Mouse (Mus musculus): ENCODE measurements around the gene Dao. TPM values are rescaled to one million over a fixed set of nuclear protein-coding genes. Genes with fewer than 3 reads are reported as not detected.

Gene Dao
- polyA plus RNA-seq, 2 experiments, result 0.05 TPM; not detected in 1

- peaks cover 20% of the 10 kb centered on the region for H3K36me3 ChIP-seq (ENCODE audit: control insufficient read depth, insufficient read depth, low read length)
- ATAC-seq (ENCODE audit: low FRiP score, low read depth), result no peak
- TF ChIP-seq POLR2A (IDR thresholded peaks at IDR 0.05; ENCODE audit: borderline replicate concordance, extremely low read depth, insufficient read depth, insufficient read length), result no peak
- no peak overlapping the region for H3K4me3 ChIP-seq (replicated peaks; ENCODE audit: low read length)
- no peaks in the 10 kb centered on the region for H3K27me3 ChIP-seq (ENCODE audit: control insufficient read depth, insufficient read depth, low read length)
- H3K4me1 ChIP-seq (ENCODE audit: control insufficient read depth, insufficient read depth, low read length), result peaks cover 18% of the 10 kb centered on the region
- H3K27ac ChIP-seq (replicated peaks; ENCODE audit: low read depth, low read length), result no peak overlapping the region
- no peak overlapping the region for H3K4me2 ChIP-seq (replicated peaks; ENCODE audit: low read depth, low read length, severe bottlenecking)
- DNase-seq (ENCODE audit: low spot score), result no peak
- 92% methylated on average over 20 of the region's 20 CpGs for WGBS
- no peak overlapping the region for H3K9ac ChIP-seq (ENCODE audit: low read depth, low read length, severe bottlenecking)
- no peaks in the 10 kb centered on the region for H3K9me3 ChIP-seq (ENCODE audit: control insufficient read depth, low read length)
Measured at GRCm38 (mm10) chr5:113989437-113990024, 14.0 kb upstream of the Dao start.

- Histone ChIP-seq H3K36me3 (ENCODE audit: control insufficient read depth, insufficient read depth, low read length) (peaks cover 17% of the 10 kb centered on the region), H3K27ac (replicated peaks; ENCODE audit: low read depth, low read length) (no peak overlapping the region), H3K27me3 (ENCODE audit: control insufficient read depth, insufficient read depth, low read length) (no peaks in the 10 kb centered on the region), H3K4me3 (replicated peaks; ENCODE audit: low read length) (no peak overlapping the region), H3K4me2 (replicated peaks; ENCODE audit: low read depth, low read length, severe bottlenecking) (no peak overlapping the region), H3K4me1 (ENCODE audit: control insufficient read depth, insufficient read depth, low read length) (peaks cover 18% of the 10 kb centered on the region), H3K9me3 (ENCODE audit: control insufficient read depth, low read length) (no peaks in the 10 kb centered on the region), H3K9ac (ENCODE audit: low read depth, low read length, severe bottlenecking) (no peak overlapping the region)
- TF ChIP-seq POLR2A (IDR thresholded peaks at IDR 0.05; ENCODE audit: borderline replicate concordance, extremely low read depth, insufficient read depth, insufficient read length), result no peak
- 87% methylated on average over 5 of the region's 5 CpGs for WGBS
- DNase-seq (ENCODE audit: low spot score), result no peak
- ATAC-seq (ENCODE audit: low FRiP score, low read depth), result no peak
Measured at GRCm38 (mm10) chr5:113990593-113990992, 12.9 kb upstream of the Dao start.

DNA sequence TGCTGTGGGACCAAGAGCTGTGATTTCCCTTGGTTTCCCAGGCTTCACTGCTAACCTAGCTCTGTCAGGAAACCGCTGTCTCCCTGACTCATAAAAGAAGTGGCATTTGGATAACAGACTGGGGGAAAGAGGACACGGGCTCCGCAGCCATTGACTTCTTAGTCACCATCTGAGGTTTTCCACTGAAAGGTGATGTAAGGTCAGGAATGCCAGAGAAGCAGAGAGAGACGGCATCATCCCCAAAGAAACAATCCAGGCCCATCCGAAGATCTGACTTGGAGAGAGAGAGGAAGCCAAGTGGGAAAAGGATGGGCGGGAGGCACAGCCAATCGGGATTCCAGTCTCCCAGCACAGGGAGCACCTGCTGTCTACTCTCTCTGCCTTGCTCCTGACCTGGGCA, 12.4 kb upstream of the Dao start:
- H3K27me3 ChIP-seq (ENCODE audit: control insufficient read depth, insufficient read depth, low read length), result no peaks in the 10 kb centered on the region
- H3K4me3 ChIP-seq (replicated peaks; ENCODE audit: low read length), result no peak overlapping the region
- ATAC-seq (ENCODE audit: low FRiP score, low read depth) (no peak), DNase-seq (ENCODE audit: low spot score) (no peak)
- no peaks in the 10 kb centered on the region for H3K9me3 ChIP-seq (ENCODE audit: control insufficient read depth, low read length)
- peaks cover 17% of the 10 kb centered on the region for H3K36me3 ChIP-seq (ENCODE audit: control insufficient read depth, insufficient read depth, low read length)
- no peak overlapping the region for H3K4me2 ChIP-seq (replicated peaks; ENCODE audit: low read depth, low read length, severe bottlenecking)
- no peak overlapping the region for H3K9ac ChIP-seq (ENCODE audit: low read depth, low read length, severe bottlenecking)
- H3K4me1 ChIP-seq (ENCODE audit: control insufficient read depth, insufficient read depth, low read length), result peaks cover 18% of the 10 kb centered on the region
- 75% methylated on average over 7 of the region's 7 CpGs for WGBS
- TF ChIP-seq POLR2A (IDR thresholded peaks at IDR 0.05; ENCODE audit: borderline replicate concordance, extremely low read depth, insufficient read depth, insufficient read length), result no peak
- no peak overlapping the region for H3K27ac ChIP-seq (replicated peaks; ENCODE audit: low read depth, low read length)

DNA sequence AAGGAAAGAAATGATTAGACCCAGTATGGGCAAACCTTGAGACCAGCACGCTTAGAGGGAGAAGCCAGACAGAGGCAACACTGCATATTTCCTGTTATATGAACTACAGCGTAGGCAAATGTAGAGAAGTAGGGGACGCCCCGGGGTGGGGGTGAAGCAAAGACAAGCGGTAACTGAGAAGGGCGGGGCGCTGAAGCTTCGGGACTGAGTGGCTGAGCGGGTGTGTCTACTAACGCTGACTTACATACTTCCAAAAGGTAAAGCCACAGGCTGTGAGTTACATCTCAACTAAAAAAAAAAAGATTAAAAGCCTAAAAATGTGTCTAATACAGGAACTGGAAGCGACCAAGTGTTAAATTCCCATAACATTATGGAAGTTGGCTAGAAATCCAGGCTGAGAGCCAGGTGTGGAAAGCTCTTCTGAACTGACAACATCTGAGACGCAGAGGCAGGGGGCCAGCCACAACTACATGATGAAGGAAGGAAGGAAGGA, 11.1 kb upstream of the Dao start:
- TF ChIP-seq POLR2A (IDR thresholded peaks at IDR 0.05; ENCODE audit: borderline replicate concordance, extremely low read depth, insufficient read depth, insufficient read length), result no peak
- H3K4me3 ChIP-seq (replicated peaks; ENCODE audit: low read length), result peak overlapping the region; percentile 69
- 18% methylated on average over 12 of the region's 12 CpGs for WGBS
- DNase-seq (ENCODE audit: low spot score) (peak; percentile 50), ATAC-seq (ENCODE audit: low FRiP score, low read depth) (no peak)
- no peaks in the 10 kb centered on the region for H3K9me3 ChIP-seq (ENCODE audit: control insufficient read depth, low read length)
- peak overlapping the region; percentile 87 for H3K4me2 ChIP-seq (replicated peaks; ENCODE audit: low read depth, low read length, severe bottlenecking)
- H3K27me3 ChIP-seq (ENCODE audit: control insufficient read depth, insufficient read depth, low read length), result no peaks in the 10 kb centered on the region
- H3K9ac ChIP-seq (ENCODE audit: low read depth, low read length, severe bottlenecking), result peak overlapping the region; percentile 68
- peaks cover 12% of the 10 kb centered on the region for H3K4me1 ChIP-seq (ENCODE audit: control insufficient read depth, insufficient read depth, low read length)
- peak overlapping the region; percentile 84 for H3K27ac ChIP-seq (replicated peaks; ENCODE audit: low read depth, low read length)
- H3K36me3 ChIP-seq (ENCODE audit: control insufficient read depth, insufficient read depth, low read length), result peaks cover 13% of the 10 kb centered on the region

GRCm38 (mm10) chr5:113993031-113993486, 10.4 kb upstream of the Dao start:
- no peak for TF ChIP-seq POLR2A (IDR thresholded peaks at IDR 0.05; ENCODE audit: borderline replicate concordance, extremely low read depth, insufficient read depth, insufficient read length)
- peak; percentile 33 for DNase-seq (ENCODE audit: low spot score)
- no peaks in the 10 kb centered on the region for H3K27me3 ChIP-seq (ENCODE audit: control insufficient read depth, insufficient read depth, low read length)
- H3K9me3 ChIP-seq (ENCODE audit: control insufficient read depth, low read length), result no peaks in the 10 kb centered on the region
- H3K9ac ChIP-seq (ENCODE audit: low read depth, low read length, severe bottlenecking), result peak overlapping the region; percentile 68
- H3K4me2 ChIP-seq (replicated peaks; ENCODE audit: low read depth, low read length, severe bottlenecking), result peak overlapping the region; percentile 87
- H3K27ac ChIP-seq (replicated peaks; ENCODE audit: low read depth, low read length), result peak overlapping the region; percentile 84
- peaks cover 13% of the 10 kb centered on the region for H3K36me3 ChIP-seq (ENCODE audit: control insufficient read depth, insufficient read depth, low read length)
- under 1% methylated on average over 20 of the region's 22 CpGs for WGBS
- ATAC-seq (ENCODE audit: low FRiP score, low read depth), result no peak; the same call in 1 of the 2 replicates
- peak overlapping the region; percentile 69 for H3K4me3 ChIP-seq (replicated peaks; ENCODE audit: low read length)
- peaks cover 12% of the 10 kb centered on the region for H3K4me1 ChIP-seq (ENCODE audit: control insufficient read depth, insufficient read depth, low read length)
